Mouse (Mus musculus) liver, embryonic 11.5 days (tissue): Measurements from ENCODE around the gene Rnf6. TPM values are rescaled to one million over a fixed set of nuclear protein-coding genes. Genes with fewer than 3 reads are reported as not detected.
"Not testable (repeated sequence)": the region's sequence is repeated elsewhere in the genome, so short reads cannot be mapped to it uniquely, and the experiment has no call there.

Experiments used
- ATAC-seq: fragments of 200-750 bp; cut with Nextera tagmentation; replicated peaks from 2 replicates; pipeline ENCODE4 v1.8.0; 2017; ENCODE audit warnings: moderate number of reproducible peaks, mild to moderate bottlenecking, moderate TSS enrichment, moderate library complexity; ENCODE audit not compliant: low FRiP score
- DNase-seq: peaks from one replicate; pipeline ENCODE4 v3.0.0-alpha.2; 2017; ENCODE audit warnings: low spot score
- H3K27ac ChIP-seq: fragments of 300-500 bp; sonication (generic); 2 replicates; pipeline ENCODE4 v1.5.1; 2014; ENCODE audit warnings: mild to moderate bottlenecking, low read depth, low read length, control low read depth
- H3K27me3 ChIP-seq: fragments of 300-500 bp; sonication (generic); replicated peaks from 2 replicates; pipeline ENCODE4 v1.6.1; 2014; ENCODE audit warnings: low read length, mixed read lengths; ENCODE audit not compliant: control insufficient read depth, insufficient read depth
- H3K36me3 ChIP-seq: fragments of 300-500 bp; sonication (generic); 2 replicates; pipeline ENCODE4 v1.6.1; 2014; ENCODE audit warnings: mild to moderate bottlenecking, low read length, moderate library complexity, mixed read lengths; ENCODE audit not compliant: control insufficient read depth, insufficient read depth
- H3K4me1 ChIP-seq: fragments of 300-500 bp; sonication (generic); replicated peaks from 2 replicates; pipeline ENCODE4 v1.6.1; 2014; ENCODE audit warnings: low read length, mixed read lengths; ENCODE audit not compliant: control insufficient read depth, insufficient read depth
- H3K4me2 ChIP-seq: fragments of 300-500 bp; sonication (generic); 2 replicates; pipeline ENCODE4 v1.6.1; 2014; ENCODE audit warnings: mild to moderate bottlenecking, control low read depth, moderate library complexity
- H3K4me3 ChIP-seq: fragments of 300-500 bp; sonication (generic); 2 replicates; pipeline ENCODE4 v1.5.1; 2014; ENCODE audit warnings: low read depth, low read length, control low read depth
- H3K9ac ChIP-seq: fragments of 300-500 bp; sonication (generic); 2 replicates; pipeline ENCODE4 v1.6.1; 2014; ENCODE audit warnings: low read depth, low read length, control low read depth
- H3K9me3 ChIP-seq: fragments of 300-500 bp; sonication (generic); 2 replicates; pipeline ENCODE4 v1.6.1; 2016; ENCODE audit warnings: low read length, inconsistent platforms, mixed read lengths; ENCODE audit not compliant: control insufficient read depth
- WGBS: fragments of 180-500 bp; shearing (Covaris S2); extraction: QIAGEN DNeasy Blood & Tissue Kit; methylation state at CpG from one replicate; pipeline ENCODE4 v1.1.7; 2014; 5-methylcytosine and 5-hydroxymethylcytosine counted together
- polyA plus RNA-seq: library from polyadenylated mRNA; unstranded; fragments of >200 nt; fragmentation: Nextera tagmentation; extraction: Ambion mirVana; gene quantifications from 2 replicates; pipeline ENCODE4 v1.2.1, GENCODE M21; 2014

Rnf6 gene
- polyA plus RNA-seq, 1 experiment from 2014 or later, result 32.6 TPM

DNA sequence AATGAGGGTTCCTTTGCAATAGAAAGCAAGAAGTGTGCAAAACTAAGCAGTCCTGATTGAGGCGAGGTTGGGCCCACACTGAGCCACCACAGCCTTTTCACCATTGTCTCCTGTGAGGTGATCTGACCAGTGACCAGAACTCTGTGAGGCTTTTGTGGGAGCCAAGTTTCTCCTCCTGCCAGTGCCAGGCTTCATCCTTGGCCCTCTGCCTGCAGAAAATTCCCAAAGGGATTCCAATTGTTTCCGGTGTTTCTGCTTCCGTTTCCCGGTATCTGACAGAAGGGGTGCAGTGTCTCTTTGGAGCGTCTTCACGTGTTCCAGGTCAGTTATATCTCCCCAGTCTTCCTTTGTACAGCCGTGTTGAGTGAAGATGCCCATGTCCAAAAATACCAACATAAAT is 32.6 kb downstream of the Rnf6 start:
- H3K4me3 ChIP-seq, result no peak overlapping the region
- WGBS, result 82% methylated on average over 7 of the region's 7 CpGs
- no peaks in the 10 kb centered on the region for H3K36me3 ChIP-seq
- H3K27ac ChIP-seq, result no peak overlapping the region
- no peaks in the 10 kb centered on the region for H3K9me3 ChIP-seq
- ATAC-seq (no peak), DNase-seq (no peak)
- H3K4me2 ChIP-seq, result no peak overlapping the region
- no peaks in the 10 kb centered on the region for H3K4me1 ChIP-seq
- no peak overlapping the region for H3K9ac ChIP-seq
- H3K27me3 ChIP-seq, result no peaks in the 10 kb centered on the region

DNA sequence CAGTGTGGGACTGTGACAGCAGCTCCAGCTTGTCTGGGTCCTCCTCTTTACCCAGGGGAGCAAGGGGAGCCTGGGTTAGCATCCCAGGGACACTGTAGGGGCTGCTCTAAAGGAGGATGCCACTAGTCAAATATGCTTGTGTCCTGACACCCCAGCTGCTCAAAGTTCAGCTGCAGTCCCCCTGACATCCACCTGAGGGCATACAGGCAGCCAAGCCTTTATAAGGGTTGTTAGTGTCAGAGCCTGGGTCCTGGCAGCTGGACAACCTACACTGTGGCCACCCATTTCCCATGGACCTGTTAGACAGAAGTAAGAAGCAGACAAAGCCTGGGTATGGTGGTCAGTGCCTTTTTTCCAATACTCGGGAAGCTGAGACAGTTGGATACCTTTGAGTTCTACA is 33.2 kb downstream of the Rnf6 start:
- Histone ChIP-seq H3K36me3 (no peaks in the 10 kb centered on the region), H3K4me3 (no peak overlapping the region), H3K4me2 (no peak overlapping the region), H3K27me3 (no peaks in the 10 kb centered on the region), H3K27ac (no peak overlapping the region), H3K4me1 (no peaks in the 10 kb centered on the region), H3K9ac (no peak overlapping the region), H3K9me3 (no peaks in the 10 kb centered on the region)
- 84% methylated on average over 1 of the region's 1 CpGs for WGBS
- DNase-seq, result no peak
- ATAC-seq, result peak; percentile 39; the same call in 1 of the 2 replicates

DNA sequence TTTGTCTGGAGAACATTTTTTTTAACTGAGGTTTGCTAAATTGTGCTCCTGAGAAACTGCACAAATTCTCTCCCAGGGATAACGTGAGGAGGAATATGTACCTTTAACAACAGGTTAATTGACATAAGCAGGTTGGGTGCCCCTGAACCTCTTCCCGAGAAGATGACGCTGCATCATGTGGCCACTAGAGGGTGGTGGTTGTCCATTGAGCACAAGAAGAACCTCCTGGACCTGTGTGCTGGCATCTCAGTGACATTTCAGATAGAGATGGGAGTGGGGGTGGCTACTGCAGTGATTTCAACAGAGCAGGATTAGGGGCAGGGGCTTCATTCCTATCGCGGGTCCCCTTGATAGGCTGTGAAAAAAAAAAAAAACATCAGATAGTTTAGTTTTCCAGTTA is 33.9 kb downstream of the Rnf6 start:
- H3K27ac ChIP-seq, result not testable (repeated sequence)
- 22% methylated on average over 5 of the region's 5 CpGs for WGBS

DNA sequence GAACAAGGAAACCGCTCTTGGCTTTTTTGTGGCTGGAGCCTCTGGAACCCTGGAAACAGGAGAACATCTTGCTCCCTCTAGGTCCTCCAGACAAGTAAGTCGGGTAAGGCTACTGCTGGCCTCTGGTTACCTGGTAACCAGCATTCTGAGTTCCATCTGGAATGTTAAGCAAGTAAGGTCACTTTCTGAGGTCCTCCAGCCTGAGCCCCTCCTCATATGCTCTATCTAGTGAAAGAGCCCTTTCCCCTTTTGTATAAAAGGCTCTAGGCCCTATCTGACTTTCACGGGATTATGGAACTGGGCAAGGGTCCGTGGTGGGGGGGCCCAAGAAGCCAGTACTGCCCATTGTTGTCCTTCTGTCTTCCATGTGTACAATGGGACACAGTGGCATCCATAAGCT is 36.2 kb downstream of the Rnf6 start, which contains the start of gene 1700001J03Rik:
1700001J03Rik (minus strand) TSS at position 101 of the 400 bp plus-strand sequence.
- not testable (repeated sequence) for H3K9ac ChIP-seq, H3K27ac ChIP-seq, H3K9me3 ChIP-seq, ATAC-seq, H3K4me1 ChIP-seq, H3K27me3 ChIP-seq, H3K4me3 ChIP-seq, DNase-seq, H3K36me3 ChIP-seq, H3K4me2 ChIP-seq
- WGBS, result 74% methylated on average over 4 of the region's 4 CpGs

More for the DNA sequence above, 33.9 kb downstream of the Rnf6 start:
- not testable (repeated sequence) for H3K9me3 ChIP-seq, H3K9ac ChIP-seq, H3K27me3 ChIP-seq, H3K4me3 ChIP-seq, ATAC-seq, DNase-seq, H3K4me1 ChIP-seq, H3K4me2 ChIP-seq, H3K36me3 ChIP-seq

DNA sequence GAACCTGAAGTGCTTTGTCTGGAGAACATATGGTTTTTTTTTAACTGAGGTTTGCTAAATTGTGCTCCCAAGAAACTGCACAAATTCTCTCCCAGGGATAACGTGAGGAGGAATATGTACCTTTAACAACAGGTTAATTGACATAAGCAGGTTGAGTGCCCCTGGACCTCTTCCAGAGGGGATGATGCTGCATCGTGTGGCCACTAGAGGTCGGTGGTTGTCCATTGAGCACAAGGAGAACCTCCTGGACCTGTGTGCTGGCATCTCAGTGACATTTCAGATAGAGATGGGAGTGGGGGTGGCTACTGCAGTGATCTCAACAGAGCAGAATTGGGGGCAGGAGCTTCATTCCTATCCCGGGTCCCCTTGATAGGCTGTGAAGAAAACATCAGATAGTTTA is 48.6 kb downstream of the Rnf6 start:
- ATAC-seq, H3K27me3 ChIP-seq, DNase-seq, H3K36me3 ChIP-seq, H3K4me3 ChIP-seq, H3K27ac ChIP-seq, H3K9ac ChIP-seq, H3K4me2 ChIP-seq, H3K9me3 ChIP-seq, H3K4me1 ChIP-seq: not testable (repeated sequence)
- WGBS, result 50% methylated on average over 4 of the region's 4 CpGs

DNA sequence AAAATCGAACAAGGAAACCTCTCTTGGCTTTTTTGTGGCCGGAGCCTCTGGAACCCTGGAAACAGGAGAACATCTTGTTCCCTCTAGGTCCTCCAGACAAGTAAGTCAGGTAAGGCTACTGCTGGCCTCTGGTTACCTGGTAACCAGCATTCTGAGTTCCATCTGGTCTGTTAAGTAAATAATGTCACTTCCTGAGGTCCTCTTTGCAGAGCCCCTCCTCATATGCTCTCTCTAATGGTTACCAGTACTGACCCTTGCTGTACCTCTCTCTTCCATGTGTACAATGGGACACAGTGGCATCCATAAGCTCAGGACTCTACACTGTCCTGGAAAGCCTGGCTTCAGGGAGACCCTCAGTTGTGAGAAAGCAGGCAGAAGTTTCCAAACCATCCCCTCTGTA is 50.7 kb downstream of the Rnf6 start, which contains the start of gene Gm6309:
Gm6309 (minus strand) TSS at position 101 of the 400 bp plus-strand sequence.
- H3K27ac ChIP-seq, H3K9me3 ChIP-seq, H3K27me3 ChIP-seq, H3K4me3 ChIP-seq, H3K4me1 ChIP-seq, ATAC-seq, H3K36me3 ChIP-seq, DNase-seq, H3K9ac ChIP-seq, H3K4me2 ChIP-seq: not testable (repeated sequence)
- WGBS, result 66% methylated on average over 2 of the region's 2 CpGs

DNA sequence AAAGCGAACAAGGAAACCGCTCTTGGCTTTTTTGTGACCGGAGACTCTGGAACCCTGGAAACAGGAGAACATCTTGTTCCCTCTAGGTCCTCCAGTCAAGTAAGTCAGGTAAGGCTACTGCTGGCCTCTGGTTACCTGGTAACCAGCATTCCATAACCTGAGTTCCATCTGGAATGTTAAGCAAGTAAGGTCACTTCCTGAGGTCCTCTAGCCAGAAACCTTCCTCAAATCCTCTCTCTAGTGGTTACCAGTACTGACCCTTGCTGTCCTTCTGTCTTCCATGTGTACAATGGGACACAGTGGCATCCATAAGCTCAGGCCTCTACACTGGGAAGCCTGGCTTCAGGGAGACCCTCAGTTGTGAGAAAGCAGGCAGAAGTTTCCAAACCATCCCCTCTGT is 60.9 kb downstream of the Rnf6 start, which contains the start of gene Gm5565:
Gm5565 (minus strand) TSS at position 101 of the 400 bp plus-strand sequence.
- H3K4me3 ChIP-seq, H3K27me3 ChIP-seq, H3K4me1 ChIP-seq, H3K27ac ChIP-seq, H3K4me2 ChIP-seq, H3K36me3 ChIP-seq, H3K9me3 ChIP-seq, H3K9ac ChIP-seq, ATAC-seq, DNase-seq: not testable (repeated sequence)
- 92% methylated on average over 3 of the region's 3 CpGs for WGBS

Other genes starting within 250 kb of the Rnf6 start
- gene Cyp3a25, start 211.9 kb downstream of the Rnf6 start, polyA plus RNA-seq, result not detected in 2 replicates
- gene Cyp3a59, start 142.3 kb downstream of the Rnf6 start, polyA plus RNA-seq, result not detected in 2 replicates
- gene Gm5565, start 61.0 kb downstream of the Rnf6 start, polyA plus RNA-seq, result not detected in 2 replicates
- gene Gm6309, start 50.8 kb downstream of the Rnf6 start, polyA plus RNA-seq, result not detected in 2 replicates
- gene 1700001J03Rik, start 36.3 kb downstream of the Rnf6 start, polyA plus RNA-seq, result not detected in 2 replicates
- 31.5 and 34.3 TPM in 2 replicates for gene Cdk8, start 9.7 kb upstream of the Rnf6 start, polyA plus RNA-seq
- gene Wasf3, start 163.4 kb upstream of the Rnf6 start, polyA plus RNA-seq, result 0.18 and 0.40 TPM in 2 replicates